Mouse (Mus musculus): Measurements from ENCODE around the gene Ankrd33b.

Gene Ankrd33b

GRCm38 (mm10) chr15:31265845-31266244 is 101.7 kb downstream of the Ankrd33b start:
- in situ Hi-C loops (cut with MboI), result no loop called here

GRCm38 (mm10) chr15:31265404-31265803 is 102.1 kb downstream of the Ankrd33b start:
- in situ Hi-C loops (cut with MboI), result no loop called here

- in situ Hi-C loops (cut with MboI), result no loop called here
These were observed 102.7 kb downstream of the Ankrd33b start for GRCm38 (mm10) chr15:31264827-31265226.

GRCm38 (mm10) chr15:31262361-31262760 is 105.2 kb downstream of the Ankrd33b start:
- in situ Hi-C loops (cut with MboI), result no loop called here

GRCm38 (mm10) chr15:31261094-31261493 is 106.4 kb downstream of the Ankrd33b start:
- in situ Hi-C loops (cut with MboI), result no loop called here

GRCm38 (mm10) chr15:31258693-31259439 is 108.7 kb downstream of the Ankrd33b start:
- in situ Hi-C loops (cut with MboI), result no loop called here

- in situ Hi-C loops (cut with MboI), result no loop called here
These were observed 109.4 kb downstream of the Ankrd33b start for GRCm38 (mm10) chr15:31258029-31258692.

GRCm38 (mm10) chr15:31257329-31257728 is 110.2 kb downstream of the Ankrd33b start:
- in situ Hi-C loops (cut with MboI), result no loop called here

GRCm38 (mm10) chr15:31255762-31256161 is 111.8 kb downstream of the Ankrd33b start:
- in situ Hi-C loops (cut with MboI), result no loop called here

GRCm38 (mm10) chr15:31254939-31255535 is 112.5 kb downstream of the Ankrd33b start:
- in situ Hi-C loops (cut with MboI), result no loop called here

- in situ Hi-C loops (cut with MboI), result no loop called here
These were observed 113.6 kb downstream of the Ankrd33b start for GRCm38 (mm10) chr15:31253963-31254362.

GRCm38 (mm10) chr15:31253380-31253779 is 114.1 kb downstream of the Ankrd33b start:
- in situ Hi-C loops (cut with MboI), result no loop called here

- in situ Hi-C loops (cut with MboI), result no loop called here
These were observed 114.8 kb downstream of the Ankrd33b start for GRCm38 (mm10) chr15:31252590-31253311.

GRCm38 (mm10) chr15:31251189-31251588 is 116.3 kb downstream of the Ankrd33b start:
- in situ Hi-C loops (cut with MboI), result no loop called here

GRCm38 (mm10) chr15:31250676-31251075 is 116.8 kb downstream of the Ankrd33b start:
- in situ Hi-C loops (cut with MboI), result no loop called here

GRCm38 (mm10) chr15:31250027-31250426 is 117.5 kb downstream of the Ankrd33b start:
- in situ Hi-C loops (cut with MboI), result no loop called here

- in situ Hi-C loops (cut with MboI), result no loop called here
These were observed 118.6 kb downstream of the Ankrd33b start for GRCm38 (mm10) chr15:31248882-31249281.

GRCm38 (mm10) chr15:31247035-31247434 is 120.5 kb downstream of the Ankrd33b start:
- in situ Hi-C loops (cut with MboI), result no loop called here

- in situ Hi-C loops (cut with MboI), result no loop called here
These were observed 121.6 kb downstream of the Ankrd33b start for GRCm38 (mm10) chr15:31245934-31246333.

- in situ Hi-C loops (cut with MboI), result no loop called here
These were observed 122.7 kb downstream of the Ankrd33b start for GRCm38 (mm10) chr15:31244696-31245445.

- in situ Hi-C loops (cut with MboI), result no loop called here
These were observed 124.3 kb downstream of the Ankrd33b start for GRCm38 (mm10) chr15:31243260-31243659.

Data from mature B cell (primary cell).